Mouse (Mus musculus): ENCODE results near the gene Rapgef5. TPM values are rescaled to one million over a fixed set of nuclear protein-coding genes. Genes with fewer than 3 reads are reported as not detected.

Gene Rapgef5
- total and polyA plus RNA-seq, 3 experiments: not detected

DNA sequence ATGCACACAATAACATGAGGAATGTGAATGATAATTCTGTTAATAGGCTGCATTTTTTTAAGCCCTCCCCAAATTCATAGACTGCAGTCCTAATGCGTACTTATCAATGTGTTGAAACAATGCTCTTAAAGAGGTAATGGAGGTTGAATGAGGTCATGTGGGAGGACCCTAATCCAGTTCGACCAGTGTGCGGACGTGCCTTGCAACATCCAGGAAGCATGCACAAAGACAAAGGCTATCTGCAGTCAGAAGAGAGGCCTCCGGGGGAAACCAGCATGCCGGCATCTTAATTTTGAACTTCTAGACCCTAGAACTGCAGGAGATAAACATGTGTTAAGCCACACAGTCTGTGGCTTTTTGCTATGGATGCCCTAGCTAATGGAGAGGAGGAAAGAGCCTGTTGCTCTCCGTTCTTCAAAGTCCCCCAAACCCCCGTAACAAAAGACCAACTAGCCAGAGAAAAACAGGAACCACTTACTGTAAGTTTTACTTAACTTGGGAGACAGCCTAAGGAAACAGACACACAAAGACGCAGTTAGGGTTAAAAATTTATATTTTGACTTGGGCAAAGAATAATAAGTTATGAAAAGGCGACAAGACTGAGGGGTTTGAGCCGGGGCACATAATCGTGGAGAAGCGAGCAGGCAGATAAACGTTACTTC lies 1.1 kb downstream of the Rapgef5 start:
- TF ChIP-seq ELF1 (IDR thresholded peaks at IDR 0.05; ENCODE audit: low read depth, low read length): no peak
- no peak for TF ChIP-seq MYC (IDR thresholded peaks at IDR 0.05; ENCODE audit: low read depth, low read length)
- no peak for TF ChIP-seq GABPA (IDR thresholded peaks at IDR 0.05; ENCODE audit: low read depth, low read length)
- no peak for TF ChIP-seq TCF12 (IDR thresholded peaks at IDR 0.05; ENCODE audit: low read depth, low read length)
- DNase-seq (ENCODE audit: low read depth, low spot score): no peak
- H3K4me3 ChIP-seq (ENCODE audit: control insufficient read depth in 1 of 2, insufficient read depth in 1 of 2, low read depth in 2 of 2, low read length in 2 of 2): no peak overlapping the region

DNA sequence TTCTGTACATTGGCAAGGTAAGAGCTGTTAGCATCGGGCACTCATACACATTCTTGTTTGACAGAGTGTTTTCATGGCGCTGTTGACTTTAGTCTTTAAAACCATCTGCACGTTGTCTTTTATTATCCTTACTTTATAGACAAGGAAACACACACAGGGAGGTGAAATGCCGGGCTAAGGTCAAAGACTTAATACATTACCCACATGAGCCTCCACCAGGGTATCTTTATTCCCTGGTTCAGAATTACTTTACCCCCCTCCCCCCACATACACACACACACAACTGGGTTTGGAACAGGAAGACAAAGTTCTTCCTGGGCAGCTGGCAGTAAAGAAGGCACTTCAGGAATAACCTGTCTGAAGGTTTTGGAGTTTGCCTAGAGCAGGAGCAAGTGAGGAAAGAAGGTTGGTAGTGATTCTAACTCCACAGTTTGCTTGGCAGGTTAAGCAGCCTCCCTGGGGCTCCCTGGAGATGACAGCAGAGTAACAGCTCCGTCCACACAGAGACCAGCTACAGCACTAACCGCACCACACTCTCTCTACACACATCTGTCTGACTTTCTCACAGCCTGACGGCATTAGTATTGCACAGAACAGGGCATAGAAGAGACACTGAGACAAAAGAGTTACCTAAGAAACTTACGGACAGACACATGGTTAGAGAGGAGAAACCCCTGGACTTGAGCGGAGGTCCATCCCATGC lies 8.2 kb downstream of the Rapgef5 start:
- TF ChIP-seq SIN3A (IDR thresholded peaks at IDR 0.05; ENCODE audit: low read length): no peak
- no peak for TF ChIP-seq SMC3 (IDR thresholded peaks at IDR 0.05; ENCODE audit: low read depth, low read length)
- no peak for TF ChIP-seq MYC (IDR thresholded peaks at IDR 0.05; ENCODE audit: low read depth, low read length)
- TF ChIP-seq RCOR1 (IDR thresholded peaks at IDR 0.05; ENCODE audit: low read depth, low read length): no peak
- TF ChIP-seq RAD21 (IDR thresholded peaks at IDR 0.05; ENCODE audit: low read depth, low read length): no peak
- TF ChIP-seq E2F4 (IDR thresholded peaks at IDR 0.05; ENCODE audit: borderline replicate concordance, low read depth, low read length): no peak
- no peak for TF ChIP-seq UBTF (IDR thresholded peaks at IDR 0.05; ENCODE audit: borderline replicate concordance, insufficient read depth, low read depth, low read length)
- DNase-seq (ENCODE audit: low read depth, low spot score): no peak
- no peaks in the 10 kb centered on the region for H3K9me3 ChIP-seq (replicated peaks; ENCODE audit: insufficient read depth, low read length)
- no peak overlapping the region for H3K9ac ChIP-seq (ENCODE audit: control insufficient read depth, low read depth, low read length, poor library complexity, severe bottlenecking)
- H3K36me3 ChIP-seq (ENCODE audit: control insufficient read depth in 1 of 2, insufficient read depth in 2 of 2, low read length in 2 of 2): no peaks in the 10 kb centered on the region
- H3K4me1 ChIP-seq (ENCODE audit: control insufficient read depth in 1 of 2, insufficient read depth in 2 of 2, low read length in 2 of 2): no peaks in the 10 kb centered on the region
- no peaks in the 10 kb centered on the region for H3K27me3 ChIP-seq (ENCODE audit: control insufficient read depth in 1 of 2, insufficient read depth in 2 of 2, low read length in 2 of 2)
- no peak overlapping the region for H3K4me3 ChIP-seq (ENCODE audit: control insufficient read depth in 1 of 2, insufficient read depth in 1 of 2, low read depth in 2 of 2, low read length in 2 of 2)
- H3K79me2 ChIP-seq (ENCODE audit: control insufficient read depth, insufficient read depth, low read length, poor library complexity): no peaks in the 10 kb centered on the region
- H3K27ac ChIP-seq (ENCODE audit: control insufficient read depth, low read depth, low read length): no peak overlapping the region

More for the DNA sequence above, 1.1 kb downstream of the Rapgef5 start:
- H3K9ac ChIP-seq (ENCODE audit: control insufficient read depth, low read depth, low read length, poor library complexity, severe bottlenecking): no peak overlapping the region
- H3K9me3 ChIP-seq (replicated peaks; ENCODE audit: insufficient read depth, low read length): no peaks in the 10 kb centered on the region; the same call in 1 of the 2 replicates
- H3K27me3 ChIP-seq (ENCODE audit: control insufficient read depth in 1 of 2, insufficient read depth in 2 of 2, low read length in 2 of 2): no peaks in the 10 kb centered on the region
- no peaks in the 10 kb centered on the region for H3K4me1 ChIP-seq (ENCODE audit: control insufficient read depth in 1 of 2, insufficient read depth in 2 of 2, low read length in 2 of 2)
- no peak overlapping the region for H3K27ac ChIP-seq (ENCODE audit: control insufficient read depth, low read depth, low read length)
- no peaks in the 10 kb centered on the region for H3K79me2 ChIP-seq (ENCODE audit: control insufficient read depth, insufficient read depth, low read length, poor library complexity)
- no peaks in the 10 kb centered on the region for H3K36me3 ChIP-seq (ENCODE audit: control insufficient read depth in 1 of 2, insufficient read depth in 2 of 2, low read length in 2 of 2)

DNA sequence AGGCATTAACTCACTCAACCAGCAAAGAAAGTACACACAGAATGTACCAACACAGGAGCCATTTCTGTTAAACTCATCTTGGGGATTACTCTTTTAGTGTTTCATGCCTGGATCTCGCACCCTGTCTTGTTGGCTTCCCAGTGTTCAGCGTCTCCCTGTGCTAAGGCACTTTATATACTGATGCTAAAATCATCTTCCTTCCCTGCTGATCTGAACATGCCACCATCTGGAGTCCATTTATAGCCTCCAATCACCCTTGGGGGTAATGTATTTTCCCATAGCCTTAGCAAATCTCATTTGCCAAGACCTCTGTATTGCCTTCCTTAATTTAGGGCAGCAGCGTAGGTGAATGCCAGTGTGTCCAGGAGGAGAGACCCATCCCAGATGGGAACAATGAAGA lies 11.6 kb downstream of the Rapgef5 start:
- DNase-seq (ENCODE audit: low read depth, low spot score): no peak
- no peak for TF ChIP-seq MAFK (IDR thresholded peaks at IDR 0.05; ENCODE audit: borderline replicate concordance, low read depth, low read length)
- H3K27ac ChIP-seq (ENCODE audit: control insufficient read depth, low read depth, low read length): no peak overlapping the region
- no peak overlapping the region for H3K9ac ChIP-seq (ENCODE audit: control insufficient read depth, low read depth, low read length, poor library complexity, severe bottlenecking)
- H3K4me1 ChIP-seq (ENCODE audit: control insufficient read depth in 1 of 2, insufficient read depth in 2 of 2, low read length in 2 of 2): no peaks in the 10 kb centered on the region
- no peaks in the 10 kb centered on the region; the same call in 1 of the 2 replicates for H3K9me3 ChIP-seq (replicated peaks; ENCODE audit: insufficient read depth, low read length)
- no peak overlapping the region for H3K4me3 ChIP-seq (ENCODE audit: control insufficient read depth in 1 of 2, insufficient read depth in 1 of 2, low read depth in 2 of 2, low read length in 2 of 2)
- no peaks in the 10 kb centered on the region for H3K27me3 ChIP-seq (ENCODE audit: control insufficient read depth in 1 of 2, insufficient read depth in 2 of 2, low read length in 2 of 2)
- H3K36me3 ChIP-seq (ENCODE audit: control insufficient read depth in 1 of 2, insufficient read depth in 2 of 2, low read length in 2 of 2): no peaks in the 10 kb centered on the region
- no peaks in the 10 kb centered on the region for H3K79me2 ChIP-seq (ENCODE audit: control insufficient read depth, insufficient read depth, low read length, poor library complexity)

Measured in MEL (cell line).